ENCODE assay signal across 27 mouse cellular contexts in genomic region chr9:118405926-118406518, GRCm38 (mm10).
"Had no signal": no experiment of that assay in that cellular context is flagged by ENCODE, and none has a peak within 500 bp of the region (broad histone marks: within the 10 kb centered on the region; RNA-seq: fewer than 3 reads in every experiment).

No protein-coding gene starts in this region.

- H3K4me2 ChIP-seq: heart, embryonic 12.5 days; hindbrain, embryonic 12.5 days; hindbrain, embryonic 14.5 days; intestine, embryonic 15.5 days; kidney, embryonic 15.5 days; limb, embryonic 13.5 days; limb, embryonic 15.5 days; liver, embryonic 12.5 days had no signal

- H3K4me1 ChIP-seq: heart, embryonic 12.5 days; hindbrain, embryonic 12.5 days; intestine, embryonic 15.5 days; kidney, embryonic 15.5 days; limb, embryonic 13.5 days; limb, embryonic 15.5 days; liver, embryonic 12.5 days had no signal

- H3K4me3 ChIP-seq: gastrocnemius, adult 2 months; heart, embryonic 12.5 days; hindbrain, embryonic 10.5 days; hindbrain, embryonic 12.5 days; intestine, embryonic 15.5 days; kidney, embryonic 15.5 days; limb, embryonic 13.5 days; limb, embryonic 15.5 days; liver, embryonic 12.5 days had no signal

- H3K27ac ChIP-seq: gastrocnemius, adult 2 months; hindbrain, embryonic 10.5 days; hindbrain, embryonic 12.5 days; hindbrain, embryonic 14.5 days; intestine, embryonic 15.5 days; kidney, embryonic 15.5 days; kidney, postnatal 0 days; limb, embryonic 13.5 days; limb, embryonic 15.5 days; liver, embryonic 12.5 days; liver, embryonic 14.5 days had no signal

- H3K36me3 ChIP-seq: heart, embryonic 12.5 days; hindbrain, embryonic 10.5 days; hindbrain, embryonic 12.5 days; intestine, embryonic 15.5 days; kidney, embryonic 15.5 days; limb, embryonic 13.5 days; limb, embryonic 15.5 days; liver, embryonic 12.5 days had no signal

- ATAC-seq: hindbrain, embryonic 16.5 days; inflammation-experienced regulatory T-cells, adult 6 months; intestine, embryonic 15.5 days; liver, embryonic 12.5 days had no signal

- H3K9ac ChIP-seq: heart, embryonic 12.5 days; hindbrain, embryonic 12.5 days; hindbrain, embryonic 14.5 days; intestine, embryonic 15.5 days; kidney, embryonic 15.5 days; limb, embryonic 13.5 days; limb, embryonic 15.5 days; liver, embryonic 12.5 days; liver, embryonic 14.5 days had no signal

- DNase-seq: gastrocnemius, adult 2 months; gastrocnemius, postnatal 10 days; gastrocnemius, postnatal 25 days; heart, adult 18-20 months; heart, postnatal 10 days; heart, postnatal 4 days; kidney, adult 11 months; kidney, adult 2 months; kidney, adult 9 months; kidney, postnatal 14 days; kidney, postnatal 36 days; layer of hippocampus, adult 9-11 months; layer of hippocampus, postnatal 36 days; left cerebral cortex, postnatal 4 days had no signal

- H3K27me3 ChIP-seq: heart, embryonic 12.5 days; hindbrain, embryonic 12.5 days; intestine, embryonic 15.5 days; kidney, embryonic 15.5 days; limb, embryonic 13.5 days; limb, embryonic 15.5 days; liver, embryonic 12.5 days had no signal

- H3K9me3 ChIP-seq: heart, embryonic 12.5 days; hindbrain, embryonic 10.5 days; hindbrain, embryonic 12.5 days; intestine, embryonic 15.5 days; kidney, embryonic 15.5 days; limb, embryonic 13.5 days; limb, embryonic 15.5 days; liver, embryonic 12.5 days had no signal
